Mouse (Mus musculus): Measurements from ENCODE around the gene Btbd7. TPM values are rescaled to one million over a fixed set of nuclear protein-coding genes. Genes with fewer than 3 reads are reported as not detected.

The Btbd7 gene
- polyA plus RNA-seq, 2 experiments: 3.9 to 4.2 TPM

GRCm38 (mm10) chr12:102869802-102870201, 8.5 kb downstream of the Btbd7 start:
- no peak overlapping the region for H3K27ac ChIP-seq
- DNase-seq (ENCODE audit: low read depth in 3 of 3, low spot score in 3 of 3): no peak
- no peak overlapping the region for H3K4me2 ChIP-seq (ENCODE audit: low read depth)
- WGBS (ENCODE audit: insufficient replicate concordance): 32% methylated on average over 2 of the region's 2 CpGs
- no peaks in the 10 kb centered on the region for H3K27me3 ChIP-seq (ENCODE audit: control insufficient read depth, insufficient read depth, low read length)
- H3K4me3 ChIP-seq (ENCODE audit: insufficient read depth in 1 of 2, low read depth in 2 of 2, low read length in 2 of 2): no peak overlapping the region
- H3K4me1 ChIP-seq (replicated peaks; ENCODE audit: control insufficient read depth in 2 of 2, insufficient read depth in 2 of 2, low read length in 1 of 2): no peaks in the 10 kb centered on the region; a peak in 1 of 4 replicates
- no peaks in the 10 kb centered on the region for H3K9me3 ChIP-seq (ENCODE audit: control insufficient read depth, low read length)
- H3K9ac ChIP-seq (replicated peaks): no peak overlapping the region
- peak; percentile 31; the same call in 1 of the 2 replicates for ATAC-seq (ENCODE audit: insufficient read depth)
- no peaks in the 10 kb centered on the region for H3K36me3 ChIP-seq (replicated peaks; ENCODE audit: control insufficient read depth, insufficient read depth, low read depth)
- TF ChIP-seq EP300 (IDR thresholded peaks at IDR 0.05; ENCODE audit: low read depth) (no peak), CTCF (IDR thresholded peaks at IDR 0.05; ENCODE audit: low read depth) (no peak)

DNA sequence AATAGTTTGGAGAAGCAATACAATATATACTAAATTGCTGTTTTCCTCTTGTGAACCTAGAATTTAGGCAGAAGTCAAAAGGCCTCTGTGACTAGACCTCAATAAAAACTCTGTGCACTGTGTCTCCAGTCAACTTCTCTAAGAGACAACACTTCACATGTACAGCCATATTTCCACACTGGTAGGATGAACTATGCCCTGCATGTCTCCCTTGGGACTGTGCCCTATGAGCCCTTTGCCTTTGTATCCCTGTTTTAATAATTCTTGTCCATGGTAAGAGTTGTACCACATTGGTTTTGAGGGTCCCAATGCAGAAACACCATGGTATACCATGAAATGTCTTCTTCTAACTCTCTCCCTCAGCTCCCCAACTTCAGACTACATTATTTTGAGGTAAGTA, 17.5 kb downstream of the Btbd7 start:
- no peaks in the 10 kb centered on the region for H3K4me1 ChIP-seq (replicated peaks; ENCODE audit: control insufficient read depth in 2 of 2, insufficient read depth in 2 of 2, low read length in 1 of 2)
- H3K9ac ChIP-seq (replicated peaks): no peak overlapping the region
- ATAC-seq (ENCODE audit: insufficient read depth) (no peak), DNase-seq (ENCODE audit: low read depth in 3 of 3, low spot score in 3 of 3) (no peak)
- H3K27me3 ChIP-seq (ENCODE audit: control insufficient read depth, insufficient read depth, low read length): no peaks in the 10 kb centered on the region
- H3K27ac ChIP-seq: no peak overlapping the region
- no peak overlapping the region for H3K4me3 ChIP-seq (ENCODE audit: insufficient read depth in 1 of 2, low read depth in 2 of 2, low read length in 2 of 2)
- H3K9me3 ChIP-seq (ENCODE audit: control insufficient read depth, low read length): no peaks in the 10 kb centered on the region
- no peaks in the 10 kb centered on the region for H3K36me3 ChIP-seq (replicated peaks; ENCODE audit: control insufficient read depth, insufficient read depth, low read depth)
- H3K4me2 ChIP-seq (ENCODE audit: low read depth): no peak overlapping the region
- no peak for TF ChIP-seq EP300 (IDR thresholded peaks at IDR 0.05; ENCODE audit: low read depth)
- TF ChIP-seq CTCF (IDR thresholded peaks at IDR 0.05; ENCODE audit: low read depth): no peak

DNA sequence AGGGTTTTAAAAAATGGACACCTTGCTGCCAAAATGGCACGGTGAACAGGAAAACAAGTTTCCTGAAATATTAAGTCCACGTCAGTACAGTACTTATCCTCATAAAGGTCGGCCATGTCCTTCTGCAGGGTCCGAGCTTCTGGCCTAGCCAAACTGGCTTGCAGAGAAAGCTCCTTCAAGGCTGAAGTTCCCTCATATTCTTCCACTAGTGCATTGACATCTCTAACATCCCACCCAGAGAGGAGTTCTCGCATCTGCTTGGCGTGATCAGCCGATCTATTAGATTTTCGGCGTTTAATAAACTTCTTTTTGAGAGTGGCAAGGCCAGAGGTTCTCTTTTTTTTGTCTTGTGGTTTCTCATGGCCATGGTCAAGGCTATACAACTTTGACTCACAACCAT, 40.0 kb downstream of the Btbd7 start:
- Histone ChIP-seq H3K36me3 (replicated peaks; ENCODE audit: control insufficient read depth, insufficient read depth, low read depth) (peaks cover 3% of the 10 kb centered on the region; the same call in 1 of the 2 replicates), H3K27me3 (ENCODE audit: control insufficient read depth, insufficient read depth, low read length) (no peaks in the 10 kb centered on the region), H3K4me1 (replicated peaks; ENCODE audit: control insufficient read depth in 2 of 2, insufficient read depth in 2 of 2, low read length in 1 of 2) (no peaks in the 10 kb centered on the region), H3K9me3 (ENCODE audit: control insufficient read depth, low read length) (no peaks in the 10 kb centered on the region), H3K9ac (replicated peaks) (no peak overlapping the region), H3K4me2 (ENCODE audit: low read depth) (no peak overlapping the region), H3K27ac (no peak overlapping the region), H3K4me3 (ENCODE audit: insufficient read depth in 1 of 2, low read depth in 2 of 2, low read length in 2 of 2) (no peak overlapping the region)
- ATAC-seq (ENCODE audit: insufficient read depth): no peak
- no peak for DNase-seq (ENCODE audit: low read depth in 3 of 3, low spot score in 3 of 3)
- WGBS (ENCODE audit: insufficient replicate concordance): 89% methylated on average over 9 of the region's 9 CpGs
- TF ChIP-seq CTCF (IDR thresholded peaks at IDR 0.05; ENCODE audit: low read depth) (no peak), EP300 (IDR thresholded peaks at IDR 0.05; ENCODE audit: low read depth) (no peak)

DNA sequence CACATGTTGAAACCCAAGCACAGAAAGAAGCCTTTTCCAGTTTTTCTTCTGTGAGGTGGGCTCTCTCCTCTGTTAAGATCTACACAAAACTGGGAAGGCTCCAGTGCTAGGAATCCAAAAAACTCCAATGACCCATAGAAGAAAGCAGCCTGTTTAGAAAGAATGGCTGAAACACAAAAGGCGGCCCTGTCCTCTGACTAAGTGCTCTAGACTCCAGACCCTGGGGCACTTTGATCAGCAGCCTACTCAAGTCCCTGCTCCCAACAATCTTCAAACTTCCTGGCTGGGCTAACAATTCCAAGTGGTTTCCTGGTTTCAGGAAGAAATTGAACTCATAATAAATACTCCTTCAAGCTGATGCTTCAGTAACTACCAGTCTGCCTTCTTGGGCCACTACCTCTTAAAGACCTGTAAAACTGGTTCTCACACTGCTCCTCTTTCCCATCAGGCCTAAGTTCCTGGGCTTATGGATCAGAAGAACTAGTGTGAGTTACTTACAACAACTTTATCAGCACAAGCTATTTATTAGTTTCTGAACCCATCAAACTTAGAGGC, 45.4 kb downstream of the Btbd7 start:
- no peak overlapping the region for H3K9ac ChIP-seq (replicated peaks)
- H3K27ac ChIP-seq: no peak overlapping the region
- no peaks in the 10 kb centered on the region for H3K9me3 ChIP-seq (ENCODE audit: control insufficient read depth, low read length)
- no peaks in the 10 kb centered on the region for H3K4me1 ChIP-seq (replicated peaks; ENCODE audit: control insufficient read depth in 2 of 2, insufficient read depth in 2 of 2, low read length in 1 of 2)
- ATAC-seq (ENCODE audit: insufficient read depth) (no peak), DNase-seq (ENCODE audit: low read depth in 3 of 3, low spot score in 3 of 3) (no peak)
- no peak overlapping the region for H3K4me2 ChIP-seq (ENCODE audit: low read depth)
- 77% methylated on average over 1 of the region's 1 CpGs for WGBS (ENCODE audit: insufficient replicate concordance)
- no peak overlapping the region for H3K4me3 ChIP-seq (ENCODE audit: insufficient read depth in 1 of 2, low read depth in 2 of 2, low read length in 2 of 2)
- no peaks in the 10 kb centered on the region for H3K27me3 ChIP-seq (ENCODE audit: control insufficient read depth, insufficient read depth, low read length)
- TF ChIP-seq EP300 (IDR thresholded peaks at IDR 0.05; ENCODE audit: low read depth) (no peak), CTCF (IDR thresholded peaks at IDR 0.05; ENCODE audit: low read depth) (no peak)
- no peaks in the 10 kb centered on the region for H3K36me3 ChIP-seq (replicated peaks; ENCODE audit: control insufficient read depth, insufficient read depth, low read depth)

- no peaks in the 10 kb centered on the region for H3K36me3 ChIP-seq (replicated peaks; ENCODE audit: control insufficient read depth, insufficient read depth, low read depth)
- ATAC-seq (ENCODE audit: insufficient read depth) (no peak), DNase-seq (ENCODE audit: low read depth in 3 of 3, low spot score in 3 of 3) (no peak)
- no peak overlapping the region for H3K27ac ChIP-seq
- H3K9ac ChIP-seq (replicated peaks): no peak overlapping the region
- no peaks in the 10 kb centered on the region for H3K27me3 ChIP-seq (ENCODE audit: control insufficient read depth, insufficient read depth, low read length)
- TF ChIP-seq EP300 (IDR thresholded peaks at IDR 0.05; ENCODE audit: low read depth) (no peak), CTCF (IDR thresholded peaks at IDR 0.05; ENCODE audit: low read depth) (no peak)
- no peak overlapping the region for H3K4me2 ChIP-seq (ENCODE audit: low read depth)
- H3K4me1 ChIP-seq (replicated peaks; ENCODE audit: control insufficient read depth in 2 of 2, insufficient read depth in 2 of 2, low read length in 1 of 2): no peaks in the 10 kb centered on the region
- H3K9me3 ChIP-seq (ENCODE audit: control insufficient read depth, low read length): no peaks in the 10 kb centered on the region
- WGBS (ENCODE audit: insufficient replicate concordance): 82% methylated on average over 1 of the region's 1 CpGs
- H3K4me3 ChIP-seq (ENCODE audit: insufficient read depth in 1 of 2, low read depth in 2 of 2, low read length in 2 of 2): no peak overlapping the region
Measured at GRCm38 (mm10) chr12:102831888-102832287, 46.4 kb downstream of the Btbd7 start.
